In genomic region chr6:112829196-112829595, GRCm38 (mm10) we compare ENCODE assay signal across 18 mouse cellular contexts.
A peak's percentile ranks its signal among the peaks of the same experiment; 100 is the strongest.
DNase-seq lines count a peak whose midpoint lies in the region; ATAC-seq lines count a peak whose summit lies in the region.
"Had no signal": no experiment of that assay in that cellular context is flagged by ENCODE, and none has a peak within 500 bp of the region (broad histone marks: within the 10 kb centered on the region; RNA-seq: fewer than 3 reads in every experiment).

No protein-coding gene starts in this region.

- WGBS in embryonic facial prominence, embryonic 13.5 days, result 75% methylated on average over 12 of the region's 12 CpGs
- 76% methylated on average over 12 of the region's 12 CpGs for WGBS in embryonic facial prominence, embryonic 10.5 days
- WGBS in neural tube, embryonic 11.5 days, result 75% methylated on average over 12 of the region's 12 CpGs
- WGBS in midbrain, embryonic 16.5 days, result 59% methylated on average over 12 of the region's 12 CpGs

- no peak overlapping the region for H3K9ac ChIP-seq in embryonic facial prominence, embryonic 13.5 days
- H3K9ac ChIP-seq in neural tube, embryonic 11.5 days (ENCODE audit: low read length), result no peak overlapping the region
- no peak overlapping the region for H3K9ac ChIP-seq in midbrain, embryonic 16.5 days (ENCODE audit: low read depth, low read length)
- H3K9ac ChIP-seq: embryonic facial prominence, embryonic 15.5 days had no signal

- H3K9me3 ChIP-seq in embryonic facial prominence, embryonic 13.5 days, result no peaks in the 10 kb centered on the region
- no peaks in the 10 kb centered on the region for H3K9me3 ChIP-seq in embryonic facial prominence, embryonic 10.5 days
- no peaks in the 10 kb centered on the region for H3K9me3 ChIP-seq in neural tube, embryonic 11.5 days (ENCODE audit: control insufficient read depth, low read length)
- H3K9me3 ChIP-seq in midbrain, embryonic 16.5 days (replicated peaks; ENCODE audit: control insufficient read depth, low read length, poor library complexity, severe bottlenecking), result no peaks in the 10 kb centered on the region
- H3K9me3 ChIP-seq: embryonic facial prominence, embryonic 15.5 days had no signal

- no peaks in the 10 kb centered on the region for H3K36me3 ChIP-seq in embryonic facial prominence, embryonic 13.5 days
- peaks cover 11% of the 10 kb centered on the region; the same call in 1 of the 2 replicates for H3K36me3 ChIP-seq in embryonic facial prominence, embryonic 10.5 days (replicated peaks)
- no peaks in the 10 kb centered on the region for H3K36me3 ChIP-seq in neural tube, embryonic 11.5 days (ENCODE audit: control insufficient read depth, insufficient read depth, low read length)
- H3K36me3 ChIP-seq in midbrain, embryonic 16.5 days (ENCODE audit: control insufficient read depth, insufficient read depth, low read length), result no peaks in the 10 kb centered on the region
- H3K36me3 ChIP-seq: embryonic facial prominence, embryonic 15.5 days had no signal

- peak overlapping the region; percentile 33; the same call in 1 of the 2 replicates for H3K27ac ChIP-seq in embryonic facial prominence, embryonic 13.5 days
- no peak overlapping the region for H3K27ac ChIP-seq in embryonic facial prominence, embryonic 10.5 days (replicated peaks)
- peak overlapping the region; percentile 42 for H3K27ac ChIP-seq in neural tube, embryonic 11.5 days (ENCODE audit: low read depth, low read length)
- H3K27ac ChIP-seq in midbrain, embryonic 16.5 days (ENCODE audit: low read length), result 0 out of 2 replicates have a peak overlapping the region, but pooled peaks have one; percentile 20
- H3K27ac ChIP-seq: embryonic facial prominence, embryonic 15.5 days had no signal

- no peak overlapping the region for H3K4me2 ChIP-seq in embryonic facial prominence, embryonic 13.5 days
- H3K4me2 ChIP-seq in neural tube, embryonic 11.5 days (ENCODE audit: low read depth), result no peak overlapping the region
- no peak overlapping the region for H3K4me2 ChIP-seq in midbrain, embryonic 16.5 days (ENCODE audit: low read length)
- H3K4me2 ChIP-seq: embryonic facial prominence, embryonic 15.5 days; liver, embryonic 11.5 days had no signal

- DNase-seq in embryonic facial prominence, embryonic 10.5 days (ENCODE audit: low spot score), result no peak
- DNase-seq in neural tube, embryonic 11.5 days (ENCODE audit: low spot score), result peak; percentile 15
- DNase-seq in neural tube, embryonic 10.5 days (ENCODE audit: extremely low spot score, low spot score), result no peak
- no peak for DNase-seq in frontal cortex, postnatal 36 days (ENCODE audit: low spot score in 2 of 2)
- DNase-seq in left cerebral cortex, postnatal 4 days, result no peak
- DNase-seq in frontal cortex, postnatal 10 days (ENCODE audit: low spot score in 2 of 2), result no peak
- DNase-seq: adrenal gland, postnatal 10 days; cerebellum, postnatal 36 days; heart, adult 18-20 months; heart, postnatal 10 days; kidney, postnatal 10 days; right cerebral cortex, postnatal 25 days; thymus, postnatal 14 days had no signal

- peaks cover 18% of the 10 kb centered on the region for H3K4me1 ChIP-seq in embryonic facial prominence, embryonic 13.5 days
- H3K4me1 ChIP-seq in embryonic facial prominence, embryonic 10.5 days, result peaks cover 31% of the 10 kb centered on the region
- peaks cover 21% of the 10 kb centered on the region for H3K4me1 ChIP-seq in neural tube, embryonic 11.5 days (ENCODE audit: control insufficient read depth, insufficient read depth, low read length)
- H3K4me1 ChIP-seq in midbrain, embryonic 16.5 days (ENCODE audit: control insufficient read depth, insufficient read depth, low read length), result peaks cover 23% of the 10 kb centered on the region

- ATAC-seq in embryonic facial prominence, embryonic 13.5 days (ENCODE audit: insufficient number of reproducible peaks, insufficient read depth, low FRiP score, low TSS enrichment, low read depth), result no peak
- ATAC-seq in neural tube, embryonic 11.5 days (ENCODE audit: insufficient read depth, low FRiP score, low TSS enrichment), result no peak
- ATAC-seq in midbrain, embryonic 16.5 days, result no peak
- ATAC-seq: intestine, postnatal 0 days had no signal

- no peaks in the 10 kb centered on the region for H3K27me3 ChIP-seq in embryonic facial prominence, embryonic 13.5 days
- H3K27me3 ChIP-seq in embryonic facial prominence, embryonic 10.5 days (replicated peaks; ENCODE audit: low read depth, poor library complexity, severe bottlenecking), result no peaks in the 10 kb centered on the region
- H3K27me3 ChIP-seq in neural tube, embryonic 11.5 days (ENCODE audit: control insufficient read depth, insufficient read depth, low read length), result no peaks in the 10 kb centered on the region
- H3K27me3 ChIP-seq in midbrain, embryonic 16.5 days (ENCODE audit: control insufficient read depth, insufficient read depth, low read depth, low read length), result no peaks in the 10 kb centered on the region
- H3K27me3 ChIP-seq: embryonic facial prominence, embryonic 15.5 days had no signal

- H3K4me3 ChIP-seq in embryonic facial prominence, embryonic 13.5 days, result no peak overlapping the region
- no peak overlapping the region for H3K4me3 ChIP-seq in embryonic facial prominence, embryonic 10.5 days
- no peak overlapping the region for H3K4me3 ChIP-seq in neural tube, embryonic 11.5 days (ENCODE audit: low read depth, low read length)
- H3K4me3 ChIP-seq in midbrain, embryonic 16.5 days (ENCODE audit: low read depth, low read length), result no peak overlapping the region
- H3K4me3 ChIP-seq: embryonic facial prominence, embryonic 15.5 days had no signal

- intact Hi-C loops in left cerebral cortex, postnatal 4 days (cut with DNase I), result no loop called here
